Mouse (Mus musculus) heart, embryonic 16.5 days (tissue): Measurements from ENCODE around the gene C130074G19Rik. TPM values are rescaled to one million over a fixed set of nuclear protein-coding genes. Genes with fewer than 3 reads are reported as not detected.

Experiments used
- ATAC-seq: fragments of 200-750 bp; cut with Nextera tagmentation; replicated peaks from 2 replicates; pipeline ENCODE4 v1.8.0; 2017; ENCODE audit warnings: moderate number of reproducible peaks; ENCODE audit not compliant: insufficient read depth, low FRiP score; ENCODE audit errors: extremely low read depth
- H3K27ac ChIP-seq: fragments of 300-500 bp; sonication (generic); 2 replicates; pipeline ENCODE4 v1.5.1; 2014; ENCODE audit warnings: mild to moderate bottlenecking, low read length, control low read depth, moderate library complexity
- H3K27me3 ChIP-seq: fragments of 300-500 bp; sonication (generic); 2 replicates; pipeline ENCODE4 v1.6.1; 2014; ENCODE audit warnings: low read length, mixed read lengths; ENCODE audit not compliant: control insufficient read depth, insufficient read depth
- H3K36me3 ChIP-seq: fragments of 300-500 bp; sonication (generic); 2 replicates; pipeline ENCODE4 v1.6.1; 2014; ENCODE audit not compliant: control insufficient read depth, insufficient read depth
- H3K4me1 ChIP-seq: fragments of 300-500 bp; sonication (generic); 2 replicates; pipeline ENCODE4 v1.6.1; 2014; ENCODE audit warnings: low read length, mixed read lengths; ENCODE audit not compliant: control insufficient read depth, insufficient read depth
- H3K4me2 ChIP-seq: fragments of 300-500 bp; sonication (generic); 2 replicates; pipeline ENCODE4 v1.6.1; 2014; ENCODE audit warnings: low read depth, mild to moderate bottlenecking, control low read depth, low read length
- H3K4me3 ChIP-seq: fragments of 300-500 bp; sonication (generic); 2 replicates; pipeline ENCODE4 v1.5.1; 2014; ENCODE audit warnings: mild to moderate bottlenecking, control low read depth, low read length
- H3K9ac ChIP-seq: fragments of 300-500 bp; sonication (generic); 2 replicates; pipeline ENCODE4 v1.6.1; 2014; ENCODE audit warnings: low read length, control low read depth
- H3K9me3 ChIP-seq: fragments of 300-500 bp; sonication (generic); replicated peaks from 2 replicates; pipeline ENCODE4 v1.6.1; 2016; ENCODE audit warnings: low read length; ENCODE audit not compliant: control insufficient read depth
- WGBS: fragments of 180-500 bp; shearing (Covaris S2); extraction: QIAGEN DNeasy Blood & Tissue Kit; methylation state at CpG from one replicate; pipeline ENCODE4 v1.1.7; 2014; 5-methylcytosine and 5-hydroxymethylcytosine counted together
- polyA plus RNA-seq: library from polyadenylated mRNA; unstranded; fragments of >200 nt; fragmentation: Nextera tagmentation; extraction: Ambion mirVana; gene quantifications from 2 replicates; pipeline ENCODE4 v1.2.1, GENCODE M21; 2015

The C130074G19Rik gene
- polyA plus RNA-seq, 1 experiment from 2014 or later: 1.1 TPM

- Histone ChIP-seq H3K9me3 (no peaks in the 10 kb centered on the region), H3K4me1 (no peaks in the 10 kb centered on the region), H3K27me3 (no peaks in the 10 kb centered on the region), H3K9ac (no peak overlapping the region), H3K36me3 (peaks cover 38% of the 10 kb centered on the region), H3K4me2 (no peak overlapping the region), H3K4me3 (no peak overlapping the region), H3K27ac (no peak overlapping the region)
- 78% methylated on average over 5 of the region's 5 CpGs for WGBS
- no peak for ATAC-seq
Observed at GRCm38 (mm10) chr1:184836350-184836749, 46.7 kb downstream of the C130074G19Rik start.

GRCm38 (mm10) chr1:184833499-184833898, 49.5 kb downstream of the C130074G19Rik start:
- Histone ChIP-seq H3K4me2 (no peak overlapping the region), H3K36me3 (peaks cover 40% of the 10 kb centered on the region), H3K4me1 (no peaks in the 10 kb centered on the region), H3K27me3 (no peaks in the 10 kb centered on the region), H3K9me3 (no peaks in the 10 kb centered on the region), H3K9ac (no peak overlapping the region), H3K27ac (no peak overlapping the region), H3K4me3 (no peak overlapping the region)
- no peak for ATAC-seq
- WGBS: 78% methylated on average over 7 of the region's 7 CpGs

DNA sequence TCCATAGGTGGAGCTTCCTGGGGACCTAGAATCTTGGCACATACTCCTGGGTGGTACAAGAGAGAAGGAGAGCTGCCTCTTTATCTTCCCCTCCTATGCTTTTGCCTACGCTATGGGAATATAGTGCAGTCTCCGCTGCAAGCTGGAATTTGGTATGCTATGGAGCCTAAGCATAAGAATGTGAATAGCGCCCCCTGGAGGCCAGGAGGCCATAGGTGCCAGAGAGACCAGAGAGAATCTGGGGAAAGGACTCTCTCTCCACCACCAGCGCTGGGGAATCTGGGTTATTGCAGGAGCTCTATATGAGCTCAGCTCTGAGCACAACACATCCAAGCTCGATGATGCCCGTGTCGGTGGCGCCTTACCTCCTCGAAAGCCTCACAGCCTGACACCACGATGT, 50.8 kb downstream of the C130074G19Rik start:
- Histone ChIP-seq H3K27me3 (no peaks in the 10 kb centered on the region), H3K4me1 (0 out of 2 replicates have a peak, but pooled peaks cover 4% of the 10 kb centered on the region), H3K4me2 (no peak overlapping the region), H3K9me3 (no peaks in the 10 kb centered on the region), H3K9ac (no peak overlapping the region), H3K4me3 (no peak overlapping the region), H3K27ac (no peak overlapping the region), H3K36me3 (peaks cover 40% of the 10 kb centered on the region)
- WGBS: 79% methylated on average over 10 of the region's 10 CpGs
- no peak for ATAC-seq

DNA sequence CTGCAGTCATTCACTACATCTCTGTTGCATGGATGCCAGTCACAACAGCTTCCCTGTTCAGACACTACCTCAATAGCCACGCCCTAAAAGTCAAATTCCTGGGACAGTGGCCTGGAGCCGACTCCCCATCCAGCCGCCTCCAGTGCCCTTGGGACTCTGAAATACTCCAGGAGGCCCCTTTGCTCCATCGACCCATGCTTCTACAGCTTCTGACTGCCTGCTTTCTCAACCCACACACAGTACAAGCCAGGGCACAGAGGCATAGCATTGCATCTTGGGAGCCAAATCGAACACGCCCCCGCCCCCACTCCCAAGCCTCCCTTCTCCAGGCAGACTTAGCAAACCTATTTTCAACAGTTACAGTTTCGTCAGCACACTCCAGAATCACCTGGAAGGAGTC, 53.1 kb downstream of the C130074G19Rik start:
- no peaks in the 10 kb centered on the region for H3K27me3 ChIP-seq
- WGBS: 82% methylated on average over 8 of the region's 8 CpGs

DNA sequence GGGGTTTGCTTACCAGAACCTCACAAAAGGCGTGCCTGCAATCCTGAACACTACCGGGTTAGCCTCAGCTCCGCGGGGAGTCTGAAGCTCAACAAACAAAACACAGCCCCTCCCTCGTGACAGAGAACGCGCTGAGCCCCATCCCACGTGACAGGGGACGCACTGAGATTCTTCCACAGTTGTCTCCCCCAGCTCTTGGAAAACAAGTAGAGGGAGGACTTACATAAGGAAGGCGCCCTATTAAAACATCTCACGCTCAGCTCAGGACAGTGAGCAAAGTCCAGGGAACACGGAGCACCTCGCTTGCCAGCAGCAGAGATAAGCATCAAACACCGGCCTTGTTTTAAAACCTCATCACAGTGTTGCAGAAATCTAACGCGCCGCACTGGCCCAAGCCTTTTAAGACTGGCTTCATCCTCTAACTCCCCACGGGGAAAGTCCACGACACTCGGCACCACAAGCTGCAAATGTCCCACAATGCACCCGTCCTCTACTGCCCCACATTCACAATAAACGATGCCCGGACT, 55.8 kb downstream of the C130074G19Rik start:
- Histone ChIP-seq H3K36me3 (peaks cover 23% of the 10 kb centered on the region), H3K4me3 (peak overlapping the region; percentile 28), H3K27ac (no peak overlapping the region), H3K9ac (peak overlapping the region; percentile 23), H3K27me3 (no peaks in the 10 kb centered on the region), H3K4me2 (peak overlapping the region; percentile 43), H3K4me1 (peaks cover 12% of the 10 kb centered on the region), H3K9me3 (no peaks in the 10 kb centered on the region)
- WGBS: 32% methylated on average over 23 of the region's 23 CpGs
- ATAC-seq: no peak

More for the DNA sequence above, 53.1 kb downstream of the C130074G19Rik start:
- Histone ChIP-seq H3K36me3 (peaks cover 37% of the 10 kb centered on the region), H3K4me2 (no peak overlapping the region), H3K9ac (no peak overlapping the region), H3K4me1 (peaks cover 5% of the 10 kb centered on the region), H3K27ac (no peak overlapping the region), H3K9me3 (no peaks in the 10 kb centered on the region), H3K4me3 (no peak overlapping the region)
- ATAC-seq: no peak

- peak overlapping the region; percentile 11; the same call in 1 of the 2 replicates for H3K4me3 ChIP-seq
- ATAC-seq: no peak; the same call in 1 of the 2 replicates
- H3K4me1 ChIP-seq: peaks cover 12% of the 10 kb centered on the region
- no peaks in the 10 kb centered on the region for H3K9me3 ChIP-seq
- H3K36me3 ChIP-seq: peaks cover 14% of the 10 kb centered on the region
- H3K9ac ChIP-seq: no peak overlapping the region
- H3K27me3 ChIP-seq: no peaks in the 10 kb centered on the region
- H3K27ac ChIP-seq: peak overlapping the region; percentile 50; the same call in 1 of the 2 replicates
- H3K4me2 ChIP-seq: peak overlapping the region; percentile 45
- 24% methylated on average over 11 of the region's 11 CpGs for WGBS
Observed at GRCm38 (mm10) chr1:184825093-184825492, 57.9 kb downstream of the C130074G19Rik start.

DNA sequence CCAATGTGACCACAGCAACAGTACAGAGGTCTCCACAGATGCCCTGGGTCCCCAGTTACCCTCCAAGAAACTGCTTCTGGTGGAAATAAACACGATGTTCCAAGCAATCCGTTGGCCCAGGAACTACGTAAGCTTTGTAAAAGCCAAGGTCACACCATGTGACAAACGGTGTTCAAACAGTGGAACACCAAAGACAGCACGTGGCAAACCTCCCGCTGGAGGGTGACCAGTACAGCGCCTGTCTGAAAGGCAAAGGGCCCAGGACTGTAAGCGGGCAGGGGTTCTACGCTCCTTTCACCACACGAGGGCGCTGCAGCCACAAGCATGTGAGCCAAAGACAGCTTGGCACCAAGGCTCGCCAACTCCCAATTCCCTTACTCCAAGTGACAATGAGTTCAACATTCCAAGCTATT, 58.6 kb downstream of the C130074G19Rik start:
- H3K27me3 ChIP-seq: no peaks in the 10 kb centered on the region
- peaks cover 16% of the 10 kb centered on the region for H3K36me3 ChIP-seq
- H3K4me3 ChIP-seq: peak overlapping the region; percentile 11; the same call in 1 of the 2 replicates
- no peak overlapping the region for H3K9ac ChIP-seq
- H3K9me3 ChIP-seq: no peaks in the 10 kb centered on the region
- WGBS: 4% methylated on average over 12 of the region's 12 CpGs
- H3K27ac ChIP-seq: peak overlapping the region; percentile 50; the same call in 1 of the 2 replicates
- peaks cover 12% of the 10 kb centered on the region for H3K4me1 ChIP-seq
- peak overlapping the region; percentile 45 for H3K4me2 ChIP-seq
- peak; percentile 88 for ATAC-seq

- no peak overlapping the region for H3K27ac ChIP-seq
- no peaks in the 10 kb centered on the region for H3K27me3 ChIP-seq
- H3K9me3 ChIP-seq: no peaks in the 10 kb centered on the region
- WGBS: 28% methylated on average over 11 of the region's 11 CpGs
- H3K9ac ChIP-seq: no peak overlapping the region
- H3K4me3 ChIP-seq: no peak overlapping the region
- peak overlapping the region; percentile 37 for H3K4me2 ChIP-seq
- no peak for ATAC-seq
- peaks cover 12% of the 10 kb centered on the region for H3K4me1 ChIP-seq
- H3K36me3 ChIP-seq: peaks cover 30% of the 10 kb centered on the region
Observed at GRCm38 (mm10) chr1:184822678-184823077, 60.3 kb downstream of the C130074G19Rik start.
